Mouse (Mus musculus): ENCODE results near the gene Parg.

Parg gene

DNA sequence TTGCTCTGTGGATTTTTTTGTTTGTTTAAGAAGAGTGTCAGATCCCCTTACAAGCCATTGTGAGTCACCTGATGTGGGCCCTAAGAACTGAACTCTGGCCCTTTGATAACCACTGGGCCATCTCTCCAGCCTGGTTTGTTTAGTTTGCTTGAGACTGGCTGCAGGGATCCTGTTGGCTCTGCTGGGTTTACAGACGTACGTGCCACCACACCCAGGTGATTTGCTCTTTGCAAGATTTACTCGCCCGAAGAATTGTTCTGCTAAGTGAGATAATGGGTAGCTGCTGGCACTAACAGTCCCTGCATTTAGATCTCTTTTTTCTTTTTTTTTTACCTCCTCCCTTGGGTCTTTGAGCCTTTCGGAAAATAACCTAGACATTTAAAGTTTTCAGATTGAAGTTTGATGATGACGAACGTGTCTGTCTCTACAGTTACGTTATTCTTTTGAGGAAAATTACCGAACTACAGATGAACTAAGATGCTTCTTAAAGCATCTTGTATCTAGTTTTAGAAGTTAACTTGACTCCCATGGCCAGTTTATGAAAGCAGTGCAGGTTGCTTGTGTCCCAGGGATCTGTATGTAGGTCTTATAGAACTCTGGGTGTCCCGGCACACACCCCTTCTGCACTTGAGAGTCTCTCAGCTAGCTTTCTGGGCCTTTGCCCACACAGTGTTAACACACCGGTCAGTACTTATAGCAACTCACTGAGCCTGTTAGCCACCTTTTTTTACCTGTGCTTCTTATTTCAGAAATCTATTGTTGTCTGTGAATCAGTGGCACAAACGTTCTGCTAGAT, 40.5 kb upstream of the Parg start:
- no peaks in the 10 kb centered on the region for H3K27me3 ChIP-seq (ENCODE audit: insufficient read depth, low read length)
- H3K4me3 ChIP-seq (replicated peaks; ENCODE audit: low read length): peak overlapping the region; percentile 96
- TF ChIP-seq POU5F1 (IDR thresholded peaks at IDR 0.05; ENCODE audit: borderline replicate concordance, low read length): no peak
- TF ChIP-seq CTCF (conservative IDR thresholded peaks at IDR 0.05; ENCODE audit: low read length): no peak
- no peaks in the 10 kb centered on the region for H3K9me3 ChIP-seq (ENCODE audit: low read length)
- H3K4me1 ChIP-seq (replicated peaks; ENCODE audit: low read depth, low read length): peaks cover 77% of the 10 kb centered on the region
- peaks cover 12% of the 10 kb centered on the region; the same call in 1 of the 2 replicates for H3K36me3 ChIP-seq (ENCODE audit: insufficient read depth, low read length)

DNA sequence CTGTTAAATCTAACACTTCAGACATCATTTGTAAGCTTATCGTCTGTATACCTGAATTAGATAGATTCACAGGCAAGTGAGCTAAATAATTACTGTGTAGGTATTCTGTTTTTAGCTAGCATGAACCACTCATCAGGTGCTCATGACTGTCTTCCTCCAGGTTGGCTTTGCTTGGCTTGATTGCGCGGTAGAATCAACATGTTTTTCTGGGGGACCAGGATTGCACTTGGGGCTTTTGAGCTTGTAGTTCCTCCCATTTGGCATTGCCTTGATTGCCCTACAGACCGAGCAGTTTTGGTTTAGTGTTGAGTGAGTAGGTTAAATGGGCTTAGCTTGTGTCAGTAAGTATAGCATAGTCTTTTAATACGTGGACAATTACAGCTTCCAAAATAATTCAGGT, 39.5 kb upstream of the Parg start:
- peaks cover 86% of the 10 kb centered on the region for H3K4me1 ChIP-seq (replicated peaks; ENCODE audit: low read depth, low read length)
- H3K9me3 ChIP-seq (ENCODE audit: low read length): no peaks in the 10 kb centered on the region
- TF ChIP-seq CTCF (conservative IDR thresholded peaks at IDR 0.05; ENCODE audit: low read length): no peak
- no peak for TF ChIP-seq NANOG (IDR thresholded peaks at IDR 0.05; ENCODE audit: borderline replicate concordance, low read length)
- TF ChIP-seq POU5F1 (IDR thresholded peaks at IDR 0.05; ENCODE audit: borderline replicate concordance, low read length): no peak
- H3K27me3 ChIP-seq (ENCODE audit: insufficient read depth, low read length): no peaks in the 10 kb centered on the region
- H3K36me3 ChIP-seq (ENCODE audit: insufficient read depth, low read length): peaks cover 12% of the 10 kb centered on the region; the same call in 1 of the 2 replicates
- no peak overlapping the region for H3K4me3 ChIP-seq (replicated peaks; ENCODE audit: low read length)

DNA sequence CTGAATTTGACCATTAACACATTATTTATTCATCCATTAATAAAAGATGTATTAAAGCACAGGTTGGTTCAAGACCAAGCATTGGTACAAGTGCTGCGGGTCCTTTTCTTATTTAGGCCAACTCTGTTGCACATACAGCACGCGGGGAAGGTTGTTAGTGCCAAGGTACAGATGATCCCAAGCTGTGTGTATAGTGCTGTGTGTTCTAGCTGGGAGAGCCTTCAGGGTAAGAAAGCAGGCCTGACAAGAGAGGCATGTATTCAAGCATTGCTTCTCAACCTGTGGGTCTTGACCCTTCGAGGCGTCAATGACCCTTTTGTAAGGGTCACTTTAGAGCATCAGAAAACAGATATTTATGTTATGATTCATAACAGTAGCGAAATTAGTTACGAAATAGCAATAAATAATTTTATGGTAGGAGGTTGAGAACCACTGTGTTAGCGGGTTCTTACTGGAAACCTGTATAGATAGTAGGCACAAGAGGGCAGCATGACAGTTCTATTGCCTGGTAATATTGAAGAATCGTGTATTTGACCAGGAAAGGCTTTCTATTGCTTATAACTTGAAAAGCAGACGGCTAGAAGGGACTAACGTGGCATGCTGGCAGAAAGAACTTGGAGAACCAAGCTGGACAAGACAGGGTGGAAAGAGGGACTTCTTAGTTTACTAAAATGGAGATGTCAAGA, 38.4 kb upstream of the Parg start:
- H3K27me3 ChIP-seq (ENCODE audit: insufficient read depth, low read length): no peaks in the 10 kb centered on the region
- no peaks in the 10 kb centered on the region for H3K9me3 ChIP-seq (ENCODE audit: low read length)
- H3K4me1 ChIP-seq (replicated peaks; ENCODE audit: low read depth, low read length): peaks cover 87% of the 10 kb centered on the region
- peaks cover 7% of the 10 kb centered on the region; the same call in 1 of the 2 replicates for H3K36me3 ChIP-seq (ENCODE audit: insufficient read depth, low read length)
- H3K4me3 ChIP-seq (replicated peaks; ENCODE audit: low read length): 0 out of 2 replicates have a peak overlapping the region, but pooled peaks have one; percentile 5
- no peak for TF ChIP-seq CTCF (conservative IDR thresholded peaks at IDR 0.05; ENCODE audit: low read length)

DNA sequence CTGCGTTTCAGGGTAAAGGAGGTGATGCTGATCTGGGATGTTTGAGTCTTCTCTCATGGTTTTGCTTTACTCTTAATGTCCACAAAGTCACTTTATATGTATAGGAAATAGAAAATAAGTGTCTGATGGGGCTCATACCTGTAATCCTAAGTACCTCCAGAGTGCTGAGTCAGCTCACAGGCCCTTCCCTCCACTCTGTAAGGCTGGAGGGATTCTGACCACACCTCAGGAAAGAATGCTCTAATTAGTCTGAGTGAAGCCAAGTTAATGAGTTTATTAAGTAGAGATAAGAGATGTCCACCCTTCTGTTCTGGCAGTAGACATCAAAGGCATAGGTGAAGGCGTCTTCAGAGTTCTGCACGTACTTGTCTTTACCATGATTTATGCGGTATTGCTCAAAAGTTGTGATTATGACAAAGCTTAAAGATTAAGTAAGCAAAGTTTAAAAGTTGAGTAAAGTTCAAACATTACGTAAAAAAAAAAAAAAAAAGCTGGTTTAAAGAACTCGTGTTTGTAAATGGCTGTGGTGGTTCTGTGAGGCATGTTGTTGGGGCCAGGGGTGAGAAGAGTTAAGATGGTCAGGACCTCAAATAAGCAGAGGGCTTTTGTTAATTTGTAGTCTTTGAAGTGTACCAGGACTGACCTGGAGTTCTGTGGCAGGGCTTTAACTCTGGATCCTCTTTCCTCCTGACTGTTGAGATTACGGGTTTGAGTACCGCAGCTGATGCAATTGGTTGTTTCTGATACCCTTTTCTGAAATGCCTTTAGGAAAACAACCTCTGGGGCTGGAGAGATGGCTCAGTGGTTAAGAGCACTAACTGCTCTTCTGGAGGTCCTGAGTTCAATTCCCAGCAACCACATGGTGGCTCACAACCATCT, 37.3 kb upstream of the Parg start:
- TF ChIP-seq POU5F1 (IDR thresholded peaks at IDR 0.05; ENCODE audit: borderline replicate concordance, low read length): no peak
- TF ChIP-seq CTCF (conservative IDR thresholded peaks at IDR 0.05; ENCODE audit: low read length): no peak
- no peak for TF ChIP-seq NANOG (IDR thresholded peaks at IDR 0.05; ENCODE audit: borderline replicate concordance, low read length)
- H3K27me3 ChIP-seq (ENCODE audit: insufficient read depth, low read length): no peaks in the 10 kb centered on the region
- peaks cover 89% of the 10 kb centered on the region for H3K4me1 ChIP-seq (replicated peaks; ENCODE audit: low read depth, low read length)
- H3K9me3 ChIP-seq (ENCODE audit: low read length): no peaks in the 10 kb centered on the region
- H3K4me3 ChIP-seq (replicated peaks; ENCODE audit: low read length): peak overlapping the region; percentile 77
- H3K36me3 ChIP-seq (ENCODE audit: insufficient read depth, low read length): peaks cover 8% of the 10 kb centered on the region; the same call in 1 of the 2 replicates

DNA sequence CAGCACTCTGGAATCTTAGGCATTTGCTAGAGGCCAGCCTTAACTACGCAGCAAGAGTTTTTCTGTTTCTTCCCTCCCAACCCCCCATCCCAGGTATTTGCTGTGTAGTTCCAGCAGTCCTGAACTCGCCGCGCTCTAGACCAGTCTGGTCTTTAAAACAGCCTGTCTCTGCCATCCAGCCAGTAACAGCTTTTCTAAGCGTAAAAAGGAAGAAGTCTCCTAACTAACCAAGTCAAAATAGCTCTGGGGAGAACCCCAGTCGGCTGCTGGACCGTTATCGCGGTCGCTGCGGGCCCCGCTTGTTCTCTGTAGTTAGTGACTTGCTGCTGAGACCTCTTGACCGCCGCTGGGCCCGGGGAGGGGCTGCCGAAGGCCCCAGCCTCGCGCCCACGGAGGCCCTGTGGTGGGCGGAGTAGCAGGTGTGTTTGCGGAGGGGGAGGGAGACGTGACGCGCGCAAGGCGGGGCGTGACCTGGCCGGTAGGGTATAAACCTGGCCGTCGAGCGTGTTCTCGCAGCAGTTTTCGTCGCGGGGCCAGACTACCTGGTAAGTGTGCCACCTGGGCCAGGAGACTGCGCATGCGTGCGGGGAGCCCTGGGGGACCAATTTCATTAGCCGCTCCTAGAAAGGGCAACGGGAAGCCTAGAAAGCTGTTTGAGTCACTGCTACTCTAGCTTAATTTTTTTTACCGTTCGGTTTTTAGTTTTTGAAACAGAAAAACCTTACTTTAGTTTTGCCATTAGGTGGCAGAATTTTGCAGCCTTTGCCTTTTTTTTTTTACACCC, 36.3 kb upstream of the Parg start:
- H3K4me3 ChIP-seq (replicated peaks; ENCODE audit: low read length): peak overlapping the region; percentile 77
- peaks cover 92% of the 10 kb centered on the region for H3K4me1 ChIP-seq (replicated peaks; ENCODE audit: low read depth, low read length)
- no peaks in the 10 kb centered on the region for H3K9me3 ChIP-seq (ENCODE audit: low read length)
- peaks cover 17% of the 10 kb centered on the region for H3K36me3 ChIP-seq (ENCODE audit: insufficient read depth, low read length)
- TF ChIP-seq POU5F1 (IDR thresholded peaks at IDR 0.05; ENCODE audit: borderline replicate concordance, low read length) (no peak), CTCF (conservative IDR thresholded peaks at IDR 0.05; ENCODE audit: low read length) (no peak), NANOG (IDR thresholded peaks at IDR 0.05; ENCODE audit: borderline replicate concordance, low read length) (no peak)
- H3K27me3 ChIP-seq (ENCODE audit: insufficient read depth, low read length): no peaks in the 10 kb centered on the region

DNA sequence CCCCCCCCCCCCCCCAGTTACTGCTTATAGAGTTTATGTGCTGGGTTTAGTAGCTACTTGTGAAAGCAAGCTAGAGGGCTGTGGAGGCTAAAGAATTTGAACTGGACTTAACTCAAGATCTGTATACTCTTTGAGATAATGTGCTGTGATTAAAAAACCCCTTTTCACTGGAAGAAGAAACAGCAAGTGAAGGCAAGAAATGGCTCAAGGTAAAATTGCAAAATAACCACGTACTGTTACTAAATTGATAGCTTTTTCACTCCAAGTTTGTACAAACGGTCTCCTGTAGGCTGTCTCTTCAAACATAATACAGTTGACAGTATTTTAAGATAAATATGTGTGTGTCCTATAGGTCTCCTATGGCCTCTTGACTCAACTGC, 35.7 kb upstream of the Parg start:
- TF ChIP-seq CTCF (conservative IDR thresholded peaks at IDR 0.05; ENCODE audit: low read length): no peak
- TF ChIP-seq POU5F1 (IDR thresholded peaks at IDR 0.05; ENCODE audit: borderline replicate concordance, low read length): no peak
- no peak for TF ChIP-seq NANOG (IDR thresholded peaks at IDR 0.05; ENCODE audit: borderline replicate concordance, low read length)
- Histone ChIP-seq H3K9me3 (ENCODE audit: low read length) (no peaks in the 10 kb centered on the region), H3K27me3 (ENCODE audit: insufficient read depth, low read length) (no peaks in the 10 kb centered on the region), H3K36me3 (ENCODE audit: insufficient read depth, low read length) (peaks cover 23% of the 10 kb centered on the region), H3K4me3 (replicated peaks; ENCODE audit: low read length) (peak overlapping the region; percentile 77), H3K4me1 (replicated peaks; ENCODE audit: low read depth, low read length) (peaks cover 86% of the 10 kb centered on the region)

DNA sequence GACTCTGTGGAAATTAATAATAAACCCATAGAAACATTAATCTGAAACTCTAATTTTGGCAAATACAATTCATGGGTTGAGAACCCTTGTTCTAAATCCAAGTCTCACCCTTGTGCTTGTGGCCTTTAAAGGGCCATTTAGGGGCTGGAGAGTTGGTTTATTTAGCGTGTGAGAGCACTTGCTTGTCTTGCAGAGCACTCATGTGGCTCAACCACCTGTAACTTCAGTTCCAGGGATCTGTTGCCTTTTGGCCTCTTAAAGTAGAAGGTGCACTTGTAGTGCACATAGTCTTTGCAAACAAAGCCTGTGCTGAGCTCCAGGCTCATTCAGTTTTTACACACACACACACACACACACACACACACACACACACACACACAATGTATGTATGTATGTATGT, 34.9 kb upstream of the Parg start:
- no peaks in the 10 kb centered on the region for H3K27me3 ChIP-seq (ENCODE audit: insufficient read depth, low read length)
- H3K4me1 ChIP-seq (replicated peaks; ENCODE audit: low read depth, low read length): peaks cover 78% of the 10 kb centered on the region
- no peak for TF ChIP-seq POU5F1 (IDR thresholded peaks at IDR 0.05; ENCODE audit: borderline replicate concordance, low read length)
- no peak for TF ChIP-seq CTCF (conservative IDR thresholded peaks at IDR 0.05; ENCODE audit: low read length)
- TF ChIP-seq NANOG (IDR thresholded peaks at IDR 0.05; ENCODE audit: borderline replicate concordance, low read length): no peak
- H3K9me3 ChIP-seq (ENCODE audit: low read length): no peaks in the 10 kb centered on the region
- H3K36me3 ChIP-seq (ENCODE audit: insufficient read depth, low read length): peaks cover 29% of the 10 kb centered on the region
- no peak overlapping the region for H3K4me3 ChIP-seq (replicated peaks; ENCODE audit: low read length)

Data from E14TG2a.4 (cell line).